Comparison of ENCODE assay signal across 30 mouse cellular contexts in the genomic region with DNA sequence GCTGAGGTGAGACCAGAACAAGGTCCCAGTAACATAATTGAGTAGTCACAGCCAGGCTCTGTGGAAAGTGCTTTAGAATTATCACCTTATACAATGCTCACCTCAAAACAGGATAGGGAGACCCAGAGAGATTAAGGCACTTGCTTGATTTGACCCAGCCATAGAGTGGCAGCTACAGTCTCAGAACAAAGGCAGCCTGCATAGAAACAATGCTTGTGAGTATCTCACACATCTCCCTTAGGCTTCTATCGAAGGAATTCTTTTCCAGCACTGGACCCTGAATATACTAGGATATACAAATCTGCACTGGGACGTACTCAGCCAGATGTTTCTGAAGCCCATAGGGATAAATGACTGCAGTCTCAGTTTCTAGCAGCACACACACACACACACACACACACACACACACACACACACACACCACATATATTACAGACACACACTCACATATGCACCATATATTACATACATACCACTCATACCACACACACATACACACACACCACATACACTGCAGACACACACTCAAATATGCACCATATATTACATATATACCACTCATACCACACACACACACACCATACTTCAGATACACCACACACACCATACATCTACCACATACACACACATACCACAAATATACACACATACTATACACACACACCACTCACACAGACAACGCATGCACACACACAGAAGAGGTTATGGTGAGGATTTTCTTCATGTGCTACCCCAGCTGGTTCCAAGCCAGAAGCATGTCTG. TPM values are rescaled to one million over a fixed set of nuclear protein-coding genes. Genes with fewer than 3 reads are reported as not detected.
A peak's percentile ranks its signal among the peaks of the same experiment; 100 is the strongest.
DNase-seq lines count a peak whose midpoint lies in the region; ATAC-seq and TF ChIP-seq lines count a peak whose summit lies in the region.
"Had no signal": no experiment of that assay in that cellular context is flagged by ENCODE, and none has a peak within 500 bp of the region (broad histone marks: within the 10 kb centered on the region; RNA-seq: fewer than 3 reads in every experiment).

No protein-coding gene starts in this region.

- no peaks in the 10 kb centered on the region for H3K36me3 ChIP-seq in forebrain, embryonic 13.5 days (ENCODE audit: poor library complexity, severe bottlenecking)
- H3K36me3 ChIP-seq in forebrain, postnatal 0 days (ENCODE audit: insufficient read depth): no peaks in the 10 kb centered on the region
- no peaks in the 10 kb centered on the region for H3K36me3 ChIP-seq in stomach, embryonic 14.5 days (ENCODE audit: control insufficient read depth, insufficient read depth, low read length)
- no peaks in the 10 kb centered on the region for H3K36me3 ChIP-seq in stomach, postnatal 0 days (ENCODE audit: control insufficient read depth, insufficient read depth, low read length)
- H3K36me3 ChIP-seq in midbrain, embryonic 15.5 days (replicated peaks): no peaks in the 10 kb centered on the region
- H3K36me3 ChIP-seq: embryonic facial prominence, embryonic 12.5 days; forebrain, embryonic 12.5 days; G1E; heart, embryonic 12.5 days; hindbrain, embryonic 15.5 days; limb, embryonic 12.5 days; liver, embryonic 15.5 days; neural tube, embryonic 15.5 days had no signal

- H3K9me3 ChIP-seq in forebrain, embryonic 13.5 days (replicated peaks): no peaks in the 10 kb centered on the region
- H3K9me3 ChIP-seq in forebrain, postnatal 0 days (ENCODE audit: low read length): no peaks in the 10 kb centered on the region
- no peaks in the 10 kb centered on the region for H3K9me3 ChIP-seq in stomach, embryonic 14.5 days (ENCODE audit: control insufficient read depth, low read depth, low read length)
- no peaks in the 10 kb centered on the region for H3K9me3 ChIP-seq in stomach, postnatal 0 days (ENCODE audit: control insufficient read depth, low read length)
- H3K9me3 ChIP-seq in midbrain, embryonic 15.5 days: no peaks in the 10 kb centered on the region
- H3K9me3 ChIP-seq: embryonic facial prominence, embryonic 12.5 days; forebrain, embryonic 12.5 days; G1E; heart, embryonic 12.5 days; hindbrain, embryonic 15.5 days; limb, embryonic 12.5 days; liver, embryonic 15.5 days; neural tube, embryonic 15.5 days had no signal

- H3K4me2 ChIP-seq in forebrain, embryonic 13.5 days: no peak overlapping the region
- no peak overlapping the region for H3K4me2 ChIP-seq in forebrain, postnatal 0 days (ENCODE audit: low read depth)
- no peak overlapping the region for H3K4me2 ChIP-seq in stomach, embryonic 14.5 days (replicated peaks; ENCODE audit: low read depth, low read length)
- H3K4me2 ChIP-seq in stomach, postnatal 0 days (replicated peaks; ENCODE audit: low read depth): no peak overlapping the region
- H3K4me2 ChIP-seq in midbrain, embryonic 15.5 days: no peak overlapping the region
- H3K4me2 ChIP-seq: embryonic facial prominence, embryonic 12.5 days; forebrain, embryonic 12.5 days; heart, embryonic 12.5 days; hindbrain, embryonic 15.5 days; limb, embryonic 12.5 days; liver, embryonic 15.5 days; lung, embryonic 14.5 days; neural tube, embryonic 15.5 days had no signal

- TF ChIP-seq EP300 in stomach, postnatal 0 days (optimal IDR thresholded peaks at IDR 0.05): no peak

- H3K4me3 ChIP-seq in forebrain, embryonic 13.5 days: no peak overlapping the region
- no peak overlapping the region for H3K4me3 ChIP-seq in forebrain, postnatal 0 days (ENCODE audit: low read depth, low read length)
- H3K4me3 ChIP-seq in stomach, embryonic 14.5 days (ENCODE audit: low read depth, low read length): no peak overlapping the region
- no peak overlapping the region for H3K4me3 ChIP-seq in stomach, postnatal 0 days (ENCODE audit: low read depth, low read length)
- H3K4me3 ChIP-seq in midbrain, embryonic 15.5 days: no peak overlapping the region
- H3K4me3 ChIP-seq: embryonic facial prominence, embryonic 12.5 days; erythroblast, embryonic 14.5 days; forebrain, embryonic 12.5 days; heart, adult 2 months; heart, embryonic 12.5 days; hindbrain, embryonic 15.5 days; layer of hippocampus, adult 2 months; left cerebral cortex, adult 2 months; limb, embryonic 12.5 days; liver, embryonic 15.5 days; neural tube, embryonic 15.5 days had no signal

- no peaks in the 10 kb centered on the region for H3K4me1 ChIP-seq in forebrain, embryonic 13.5 days
- no peaks in the 10 kb centered on the region; the same call in 1 of the 2 replicates for H3K4me1 ChIP-seq in forebrain, postnatal 0 days (ENCODE audit: insufficient read depth)
- H3K4me1 ChIP-seq in stomach, embryonic 14.5 days (ENCODE audit: control insufficient read depth, insufficient read depth, low read length): no peaks in the 10 kb centered on the region
- no peaks in the 10 kb centered on the region for H3K4me1 ChIP-seq in stomach, postnatal 0 days (replicated peaks; ENCODE audit: control insufficient read depth, insufficient read depth)
- H3K4me1 ChIP-seq in midbrain, embryonic 15.5 days: no peaks in the 10 kb centered on the region
- H3K4me1 ChIP-seq: embryonic facial prominence, embryonic 12.5 days; heart, embryonic 12.5 days; hindbrain, embryonic 15.5 days; limb, embryonic 12.5 days; liver, embryonic 15.5 days; neural tube, embryonic 15.5 days had no signal

- 53% methylated on average over 3 of the region's 3 CpGs for WGBS in forebrain, embryonic 13.5 days
- 42% methylated on average over 3 of the region's 3 CpGs for WGBS in forebrain, postnatal 0 days
- 79% methylated on average over 3 of the region's 3 CpGs for WGBS in stomach, embryonic 14.5 days
- 72% methylated on average over 3 of the region's 3 CpGs for WGBS in stomach, postnatal 0 days
- WGBS in midbrain, embryonic 15.5 days: 43% methylated on average over 3 of the region's 3 CpGs

- no peak for TF ChIP-seq CTCF in forebrain, postnatal 0 days (IDR thresholded peaks at IDR 0.05; ENCODE audit: low read depth)
- TF ChIP-seq CTCF in stomach, postnatal 0 days (IDR thresholded peaks at IDR 0.05; ENCODE audit: low read depth): no peak

- no peak for DNase-seq in forebrain, postnatal 0 days
- DNase-seq in stomach, postnatal 0 days (ENCODE audit: low spot score): no peak
- no peak for DNase-seq in retina, embryonic 14.5 days (ENCODE audit: low spot score)
- DNase-seq in kidney, postnatal 10 days: no peak
- DNase-seq: adrenal gland, postnatal 10 days; cerebellum, adult 8-10 months; cerebellum, postnatal 25 days; gastrocnemius, postnatal 36 days; heart, adult 2 months; kidney, adult 18-20 months; kidney, postnatal 25 days; lung, embryonic 14.5 days; lung, postnatal 14 days; right cerebral cortex, postnatal 25 days; thymus, adult 18-20 months; thymus, postnatal 25 days had no signal

- 0 out of 2 replicates have a peak, but pooled peaks have one; percentile 10 for ATAC-seq in forebrain, embryonic 13.5 days
- no peak for ATAC-seq in forebrain, postnatal 0 days
- 0 out of 2 replicates have a peak, but pooled peaks have one; percentile 10 for ATAC-seq in stomach, embryonic 14.5 days (ENCODE audit: insufficient number of reproducible peaks, insufficient read depth, low FRiP score, low read depth)
- ATAC-seq in stomach, postnatal 0 days (ENCODE audit: low FRiP score, low TSS enrichment): no peak
- ATAC-seq in midbrain, embryonic 15.5 days (replicated peaks): peak; percentile 45; the same call in 1 of the 2 replicates

- H3K27ac ChIP-seq in forebrain, embryonic 13.5 days: no peak overlapping the region
- no peak overlapping the region for H3K27ac ChIP-seq in forebrain, postnatal 0 days (ENCODE audit: low read depth, low read length)
- no peak overlapping the region for H3K27ac ChIP-seq in stomach, embryonic 14.5 days (ENCODE audit: low read length)
- no peak overlapping the region for H3K27ac ChIP-seq in stomach, postnatal 0 days (replicated peaks)
- no peak overlapping the region for H3K27ac ChIP-seq in midbrain, embryonic 15.5 days
- H3K27ac ChIP-seq: embryonic facial prominence, embryonic 12.5 days; forebrain, embryonic 12.5 days; heart, adult 2 months; hindbrain, embryonic 15.5 days; layer of hippocampus, adult 2 months; left cerebral cortex, adult 2 months; limb, embryonic 12.5 days; liver, embryonic 15.5 days; neural tube, embryonic 15.5 days had no signal

- H3K27me3 ChIP-seq in forebrain, embryonic 13.5 days: no peaks in the 10 kb centered on the region
- H3K27me3 ChIP-seq in forebrain, postnatal 0 days (ENCODE audit: insufficient read depth, low read length): no peaks in the 10 kb centered on the region
- no peaks in the 10 kb centered on the region for H3K27me3 ChIP-seq in stomach, embryonic 14.5 days (ENCODE audit: control insufficient read depth, insufficient read depth, low read length)
- no peaks in the 10 kb centered on the region for H3K27me3 ChIP-seq in stomach, postnatal 0 days (ENCODE audit: control insufficient read depth, insufficient read depth, low read length)
- H3K27me3 ChIP-seq in midbrain, embryonic 15.5 days (replicated peaks): no peaks in the 10 kb centered on the region
- H3K27me3 ChIP-seq: embryonic facial prominence, embryonic 12.5 days; forebrain, embryonic 12.5 days; heart, embryonic 12.5 days; hindbrain, embryonic 15.5 days; limb, embryonic 12.5 days; liver, embryonic 15.5 days; neural tube, embryonic 15.5 days had no signal

- no peak overlapping the region for H3K9ac ChIP-seq in forebrain, embryonic 13.5 days
- no peak overlapping the region for H3K9ac ChIP-seq in forebrain, postnatal 0 days
- no peak overlapping the region for H3K9ac ChIP-seq in stomach, embryonic 14.5 days (replicated peaks; ENCODE audit: low read depth, low read length)
- H3K9ac ChIP-seq in stomach, postnatal 0 days (ENCODE audit: low read length): no peak overlapping the region
- H3K9ac ChIP-seq in midbrain, embryonic 15.5 days: no peak overlapping the region
- H3K9ac ChIP-seq: embryonic facial prominence, embryonic 12.5 days; forebrain, embryonic 12.5 days; heart, embryonic 12.5 days; hindbrain, embryonic 15.5 days; limb, embryonic 12.5 days; liver, embryonic 15.5 days; lung, embryonic 14.5 days; neural tube, embryonic 15.5 days had no signal

RNA-seq across cellular contexts. Expression of gene Glrx, which starts 20.5 kb away (rescaled TPM):
- polyA plus RNA-seq in forebrain, embryonic 13.5 days (2015; fragmentation: Nextera tagmentation; extraction: Ambion mirVana): 26.4 and 30.3 TPM in 2 replicates
- total RNA-seq in forebrain, postnatal 0 days (2014; rRNA removed): 49.2 and 53.5 TPM in 2 replicates
- 60.2 and 60.8 TPM in 2 replicates for polyA plus RNA-seq in forebrain, postnatal 0 days (2015; fragmentation: Nextera tagmentation; extraction: Ambion mirVana)
- polyA plus RNA-seq in stomach, embryonic 14.5 days (2014; fragmentation: Nextera tagmentation; extraction: Ambion mirVana): 79.6 and 82.4 TPM in 2 replicates
- 416 and 426 TPM in 2 replicates for polyA plus RNA-seq in stomach, postnatal 0 days (2015; fragmentation: Nextera tagmentation; extraction: Ambion mirVana)
- polyA plus RNA-seq in midbrain, embryonic 15.5 days (2015; fragmentation: Nextera tagmentation; extraction: Ambion mirVana): 43.4 and 44.4 TPM in 2 replicates

Comparison
In these comparisons a context has a peak if more than half of its experiments do, and no peak if none do; other contexts are left out.
1. ATAC-seq: peak in forebrain, embryonic 13.5 days (single experiment), stomach, embryonic 14.5 days (single experiment) and midbrain, embryonic 15.5 days (single experiment); none in forebrain, postnatal 0 days (single experiment) and stomach, postnatal 0 days (single experiment).